Mouse (Mus musculus) hindbrain, embryonic 13.5 days (tissue): ENCODE data around the gene Vmn1r139. TPM values are rescaled to one million over a fixed set of nuclear protein-coding genes. Genes with fewer than 3 reads are reported as not detected.
"Not testable (repeated sequence)": the region's sequence is repeated elsewhere in the genome, so short reads cannot be mapped to it uniquely, and the experiment has no call there.

Experiments used
- ATAC-seq: fragments of 200-750 bp; cut with Nextera tagmentation; 2 replicates; pipeline ENCODE4 v1.8.0; 2017; ENCODE audit warnings: moderate TSS enrichment; ENCODE audit not compliant: low FRiP score
- H3K27ac ChIP-seq: fragments of 300-500 bp; sonication (generic); 2 replicates; pipeline ENCODE4 v1.5.1; 2015; ENCODE audit warnings: inconsistent platforms, mild to moderate bottlenecking, moderate library complexity
- H3K27me3 ChIP-seq: fragments of 300-500 bp; sonication (generic); 2 replicates; pipeline ENCODE4 v1.6.1; 2015; ENCODE audit warnings: mild to moderate bottlenecking, inconsistent platforms
- H3K36me3 ChIP-seq: fragments of 300-500 bp; sonication (generic); 2 replicates; pipeline ENCODE4 v1.6.1; 2015; ENCODE audit warnings: mild to moderate bottlenecking, inconsistent platforms
- H3K4me1 ChIP-seq: fragments of 300-500 bp; sonication (generic); replicated peaks from 2 replicates; pipeline ENCODE4 v1.6.1; 2015; ENCODE audit warnings: inconsistent platforms
- H3K4me2 ChIP-seq: fragments of 300-500 bp; sonication (generic); 2 replicates; pipeline ENCODE4 v1.6.1; 2015; ENCODE audit warnings: inconsistent platforms, mild to moderate bottlenecking, moderate library complexity
- H3K4me3 ChIP-seq: fragments of 300-500 bp; sonication (generic); 2 replicates; pipeline ENCODE4 v1.5.1; 2015; ENCODE audit warnings: mild to moderate bottlenecking, inconsistent platforms
- H3K9ac ChIP-seq: fragments of 300-500 bp; sonication (generic); 2 replicates; pipeline ENCODE4 v1.6.1; 2015; ENCODE audit warnings: mild to moderate bottlenecking, inconsistent platforms
- H3K9me3 ChIP-seq: fragments of 300-500 bp; sonication (generic); 2 replicates; pipeline ENCODE4 v1.6.1; 2016; ENCODE audit warnings: inconsistent platforms
- WGBS: fragments of 180-500 bp; shearing (Covaris S2); methylation state at CpG from one replicate; pipeline ENCODE4 v1.1.7; 2015; 5-methylcytosine and 5-hydroxymethylcytosine counted together
- polyA plus RNA-seq: library from polyadenylated mRNA; unstranded; fragments of >200 nt; fragmentation: Nextera tagmentation; extraction: Ambion mirVana; gene quantifications from 2 replicates; pipeline ENCODE4 v1.2.1, GENCODE M21; 2015

Vmn1r139 gene
- not detected in 2 replicates for polyA plus RNA-seq

- WGBS, result no CpG with 5 or more reads among the region's 7 CpGs
- ATAC-seq, H3K4me3 ChIP-seq: not testable (repeated sequence)
Observed at GRCm38 (mm10) chr7:22068757-22069156, at the start of gene Vmn1r139. Vmn1r139 (plus strand) TSS chr7:22069057.

GRCm38 (mm10) chr7:22028797-22029196 lies 40.1 kb upstream of the Vmn1r139 start, which contains the start of gene Vmn1r138:
Vmn1r138 (minus strand) TSS chr7:22028897.
- WGBS, result no CpG with 5 or more reads among the region's 2 CpGs
- not testable (repeated sequence) for H3K27me3 ChIP-seq, H3K4me2 ChIP-seq, H3K4me1 ChIP-seq, H3K27ac ChIP-seq, ATAC-seq, H3K9ac ChIP-seq, H3K36me3 ChIP-seq, H3K4me3 ChIP-seq, H3K9me3 ChIP-seq

More at GRCm38 (mm10) chr7:22068757-22069156, at the start of gene Vmn1r139:
- not testable (repeated sequence) for H3K4me2 ChIP-seq, H3K9me3 ChIP-seq, H3K9ac ChIP-seq, H3K36me3 ChIP-seq, H3K27me3 ChIP-seq, H3K4me1 ChIP-seq, H3K27ac ChIP-seq

DNA sequence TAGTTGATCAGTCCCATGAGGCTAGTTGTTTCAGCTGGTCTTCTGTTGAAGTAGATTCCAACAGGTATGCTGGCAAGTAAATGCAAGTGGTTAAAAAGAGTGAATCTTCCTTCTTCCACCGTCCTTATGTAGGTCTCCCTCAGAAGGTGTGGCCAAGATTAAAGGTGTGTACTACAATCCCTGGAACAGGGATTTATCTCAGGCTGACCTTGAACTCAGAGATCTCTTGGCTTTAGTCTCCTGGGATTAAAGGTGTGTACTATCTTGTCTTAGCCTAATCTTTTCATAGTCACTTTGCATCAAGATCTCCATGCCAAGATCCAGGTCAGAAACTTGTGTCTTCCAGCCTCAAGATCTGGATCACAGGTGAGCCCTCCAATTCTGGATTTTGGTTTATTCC lies 12.7 kb upstream of the Vmn1r139 start, which contains the start of gene Gm6176:
Gm6176 (minus strand) TSS at position 101 of the 400 bp plus-strand sequence.
- not testable (repeated sequence) for H3K9ac ChIP-seq, H3K27ac ChIP-seq, H3K9me3 ChIP-seq, ATAC-seq, H3K4me2 ChIP-seq, H3K36me3 ChIP-seq, H3K27me3 ChIP-seq, H3K4me1 ChIP-seq, H3K4me3 ChIP-seq
- no CpG with 5 or more reads among the region's 1 CpGs for WGBS

GRCm38 (mm10) chr7:22118145-22118544 lies 49.3 kb downstream of the Vmn1r139 start, which contains the start of gene Gm16451:
Gm16451 (minus strand) TSS chr7:22118245.
- H3K4me2 ChIP-seq, H3K36me3 ChIP-seq, H3K27me3 ChIP-seq, H3K4me3 ChIP-seq, H3K9ac ChIP-seq, H3K27ac ChIP-seq, H3K9me3 ChIP-seq, ATAC-seq, H3K4me1 ChIP-seq: not testable (repeated sequence)
- WGBS, result no CpG with 5 or more reads among the region's 2 CpGs

GRCm38 (mm10) chr7:22134641-22135040 lies 65.8 kb downstream of the Vmn1r139 start, which contains the start of gene Gm10666:
Gm10666 (minus strand) TSS chr7:22134741.
- H3K4me1 ChIP-seq, H3K27ac ChIP-seq, H3K4me2 ChIP-seq, H3K27me3 ChIP-seq, H3K4me3 ChIP-seq, H3K9ac ChIP-seq, H3K9me3 ChIP-seq, ATAC-seq, H3K36me3 ChIP-seq: not testable (repeated sequence)
- WGBS, result no CpG with 5 or more reads among the region's 5 CpGs

Other genes starting within 250 kb of the Vmn1r139 start
- gene Vmn1r135, start 236.7 kb upstream of the Vmn1r139 start, polyA plus RNA-seq, result not detected in 2 replicates
- gene Gm5725, start 224.8 kb upstream of the Vmn1r139 start, polyA plus RNA-seq, result not detected in 2 replicates
- not detected in 2 replicates for gene Gm5891, start 147.8 kb upstream of the Vmn1r139 start, polyA plus RNA-seq
- gene Vmn1r137, start 74.5 kb upstream of the Vmn1r139 start, polyA plus RNA-seq, result not detected in 2 replicates
- not detected in 2 replicates for gene Vmn1r138, start 40.2 kb upstream of the Vmn1r139 start, polyA plus RNA-seq
- not detected in 2 replicates for gene Gm6176, start 12.8 kb upstream of the Vmn1r139 start, polyA plus RNA-seq
- not detected in 2 replicates for gene Gm16451, start 49.2 kb downstream of the Vmn1r139 start, polyA plus RNA-seq
- gene Gm10666, start 65.7 kb downstream of the Vmn1r139 start, polyA plus RNA-seq, result not detected in 2 replicates
- gene Vmn1r142, start 95.0 kb downstream of the Vmn1r139 start, polyA plus RNA-seq, result not detected in 2 replicates
- gene Vmn1r143, start 120.3 kb downstream of the Vmn1r139 start, polyA plus RNA-seq, result not detected in 2 replicates
- gene Gm8653, start 132.2 kb downstream of the Vmn1r139 start, polyA plus RNA-seq, result not detected in 2 replicates
- gene Gm8453, start 160.4 kb downstream of the Vmn1r139 start, polyA plus RNA-seq, result not detected in 2 replicates